ENCODE assay signal across 8 mouse cellular contexts in the genomic region with DNA sequence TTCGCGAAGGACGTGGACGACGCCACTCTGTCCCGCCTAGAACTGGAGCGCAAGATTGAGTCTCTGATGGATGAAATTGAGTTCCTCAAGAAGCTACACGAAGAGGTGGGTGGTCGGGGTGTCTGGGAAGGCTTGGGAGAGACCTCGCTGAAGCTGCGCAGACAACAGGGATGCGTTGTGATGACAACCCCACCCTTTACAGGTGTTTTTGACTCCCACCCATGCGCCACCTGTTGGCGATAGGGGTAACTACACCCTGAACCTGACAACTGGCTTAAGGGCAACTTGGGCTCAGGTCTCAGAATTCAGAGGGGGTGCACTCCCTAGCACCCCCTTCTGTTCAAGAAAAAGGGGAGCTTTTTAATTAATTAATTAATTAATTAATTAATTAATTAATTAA. TPM values are rescaled to one million over a fixed set of nuclear protein-coding genes. Genes with fewer than 3 reads are reported as not detected.
DNase-seq lines count a peak whose midpoint lies in the region; ATAC-seq lines count a peak whose summit lies in the region.

No protein-coding gene starts in this region.

- peak overlapping the region; percentile 56 for H3K4me2 ChIP-seq in hindbrain, embryonic 12.5 days (replicated peaks)

- H3K4me3 ChIP-seq in hindbrain, embryonic 12.5 days, result peak overlapping the region; percentile 35; the same call in 1 of the 2 replicates

- no peak overlapping the region for H3K9ac ChIP-seq in hindbrain, embryonic 12.5 days

- H3K4me1 ChIP-seq in hindbrain, embryonic 12.5 days, result peaks cover 31% of the 10 kb centered on the region

- H3K27ac ChIP-seq in hindbrain, embryonic 12.5 days, result no peak overlapping the region

- DNase-seq in left cerebral cortex, postnatal 4 days, result peak; percentile 22
- DNase-seq in left cerebral cortex, postnatal 10 days (ENCODE audit: extremely low spot score in 1 of 2, low spot score in 2 of 2), result no peak
- DNase-seq in c-Kit-positive CD71-positive TER-119-positive erythroid progenitor cells, embryonic 14.5 days (ENCODE audit: low spot score), result peak; percentile 53
- DNase-seq in lung, postnatal 14 days, result peak; percentile 35
- peak; percentile 72 for DNase-seq in splenic B cell, adult 2 months (ENCODE audit: low read depth, low spot score)
- no peak for DNase-seq in ovary, adult 18-20 months (ENCODE audit: low spot score)

- no peaks in the 10 kb centered on the region for H3K36me3 ChIP-seq in hindbrain, embryonic 12.5 days
- H3K36me3 ChIP-seq in splenic B cell, adult 2 months (ENCODE audit: control insufficient read depth, insufficient read depth, low read length, poor library complexity, severe bottlenecking), result no peaks in the 10 kb centered on the region

- peaks cover 85% of the 10 kb centered on the region for H3K27me3 ChIP-seq in hindbrain, embryonic 12.5 days
- H3K27me3 ChIP-seq in splenic B cell, adult 2 months (ENCODE audit: control insufficient read depth, insufficient read depth, low read length, poor library complexity, severe bottlenecking), result no peaks in the 10 kb centered on the region

- no peaks in the 10 kb centered on the region for H3K9me3 ChIP-seq in hindbrain, embryonic 12.5 days (replicated peaks)

- 9% methylated on average over 14 of the region's 14 CpGs for WGBS in hindbrain, embryonic 12.5 days

- no peak for ATAC-seq in hindbrain, embryonic 12.5 days (ENCODE audit: low FRiP score)
- no peak for ATAC-seq in granulocyte monocyte progenitor cell, adult 5-6 weeks (replicated peaks; ENCODE audit: poor library complexity, severe bottlenecking)

- intact Hi-C loops in left cerebral cortex, postnatal 4 days (cut with DNase I), result no loop called here
- intact Hi-C loops in left cerebral cortex, postnatal 10 days (cut with DNase I), result no loop called here

RNA-seq across cellular contexts. Expression of a gene that starts 1.4 kb away (rescaled TPM):
- 1 to 10 TPM; 4.0 to 5.2 TPM for total RNA-seq in left cerebral cortex, postnatal 4 days (2021)
- 1 to 10 TPM; 5.5 to 5.9 TPM for total RNA-seq in left cerebral cortex, postnatal 10 days (2021)
- 23.3 and 35.6 TPM in 2 replicates for polyA plus RNA-seq in hindbrain, embryonic 12.5 days (2016; fragmentation: Nextera tagmentation; extraction: Ambion mirVana)
- not detected in 2 replicates for total RNA-seq in granulocyte monocyte progenitor cell, adult 5-6 weeks (2014; fragmentation: Nextera tagmentation)
- total RNA-seq in granulocyte monocyte progenitor cell, adult 5-6 weeks (2017), result not detected in 2 replicates

RNA-seq across cellular contexts. Expression of a gene that starts 18.0 kb away (rescaled TPM):
- total RNA-seq in left cerebral cortex, postnatal 4 days (2021), result 1 to 10 TPM; 4.7 to 5.8 TPM
- total RNA-seq in left cerebral cortex, postnatal 10 days (2021), result 1 to 10 TPM; 1.4 to 2.2 TPM
- polyA plus RNA-seq in hindbrain, embryonic 12.5 days (2016; fragmentation: Nextera tagmentation; extraction: Ambion mirVana), result 24.1 and 29.2 TPM in 2 replicates
- 11.0 and 44.6 TPM in 2 replicates for total RNA-seq in granulocyte monocyte progenitor cell, adult 5-6 weeks (2014; fragmentation: Nextera tagmentation)
- 21.5 and 24.9 TPM in 2 replicates for total RNA-seq in granulocyte monocyte progenitor cell, adult 5-6 weeks (2017)

RNA-seq across cellular contexts. Expression of a gene that starts 26.6 kb away (rescaled TPM):
- total RNA-seq in left cerebral cortex, postnatal 4 days (2021), result 100 to 1,000 TPM; 548 to 589 TPM
- 100 to 1,000 TPM; 255 to 292 TPM for total RNA-seq in left cerebral cortex, postnatal 10 days (2021)
- polyA plus RNA-seq in hindbrain, embryonic 12.5 days (2016; fragmentation: Nextera tagmentation; extraction: Ambion mirVana), result 59.6 and 72.4 TPM in 2 replicates
- 117 and 131 TPM in 2 replicates for total RNA-seq in granulocyte monocyte progenitor cell, adult 5-6 weeks (2014; fragmentation: Nextera tagmentation)
- 109 and 120 TPM in 2 replicates for total RNA-seq in granulocyte monocyte progenitor cell, adult 5-6 weeks (2017)

RNA-seq across cellular contexts. Expression of a gene that starts 31.3 kb away (rescaled TPM):
- total RNA-seq in left cerebral cortex, postnatal 4 days (2021), result not detected
- not detected for total RNA-seq in left cerebral cortex, postnatal 10 days (2021)
- 18.4 and 18.7 TPM in 2 replicates for polyA plus RNA-seq in hindbrain, embryonic 12.5 days (2016; fragmentation: Nextera tagmentation; extraction: Ambion mirVana)
- not detected in 2 replicates for total RNA-seq in granulocyte monocyte progenitor cell, adult 5-6 weeks (2014; fragmentation: Nextera tagmentation)
- not detected in 2 replicates for total RNA-seq in granulocyte monocyte progenitor cell, adult 5-6 weeks (2017)

RNA-seq across cellular contexts. Expression of a gene that starts 36.6 kb away (rescaled TPM):
- under 1 TPM in 1 of 2 experiments, not detected in 1; 0.30 TPM for total RNA-seq in left cerebral cortex, postnatal 4 days (2021)
- total RNA-seq in left cerebral cortex, postnatal 10 days (2021), result not detected
- 3.2 and 3.3 TPM in 2 replicates for polyA plus RNA-seq in hindbrain, embryonic 12.5 days (2016; fragmentation: Nextera tagmentation; extraction: Ambion mirVana)
- total RNA-seq in granulocyte monocyte progenitor cell, adult 5-6 weeks (2014; fragmentation: Nextera tagmentation), result not detected in 2 replicates
- not detected in 2 replicates for total RNA-seq in granulocyte monocyte progenitor cell, adult 5-6 weeks (2017)

Comparison
In these comparisons a context has a peak if more than half of its experiments do, and no peak if none do; other contexts are left out.
1. DNase-seq: peak in left cerebral cortex, postnatal 4 days (single experiment), c-Kit-positive CD71-positive TER-119-positive erythroid progenitor cells, embryonic 14.5 days (single experiment), lung, postnatal 14 days (single experiment) and splenic B cell, adult 2 months (single experiment); none in left cerebral cortex, postnatal 10 days (0 of 2) and ovary, adult 18-20 months (single experiment).
2. RNA of a gene that starts 1.4 kb away (total RNA-seq): 5.5 to 5.9 TPM in left cerebral cortex, postnatal 10 days and 4.0 to 5.2 TPM in left cerebral cortex, postnatal 4 days; not detected in granulocyte monocyte progenitor cell, adult 5-6 weeks; every median in the first group is over 4 times any median in the second.